Mouse (Mus musculus): ENCODE measurements around the gene Sptbn1. TPM values are rescaled to one million over a fixed set of nuclear protein-coding genes. Genes with fewer than 3 reads are reported as not detected.

The Sptbn1 gene
- polyA plus RNA-seq, 1 experiment from 2014 or later = 188 TPM

- H3K4me1 ChIP-seq (replicated peaks) = no peaks in the 10 kb centered on the region
- ATAC-seq (ENCODE audit: insufficient number of reproducible peaks, low FRiP score) = no peak
- H3K4me2 ChIP-seq = no peak overlapping the region
- H3K4me3 ChIP-seq = no peak overlapping the region
- no peak overlapping the region for H3K27ac ChIP-seq (ENCODE audit: poor library complexity, severe bottlenecking)
- WGBS = 86% methylated on average over 4 of the region's 4 CpGs
- no peaks in the 10 kb centered on the region for H3K9me3 ChIP-seq (replicated peaks)
- no peak overlapping the region for H3K9ac ChIP-seq
- no peaks in the 10 kb centered on the region for H3K27me3 ChIP-seq (replicated peaks)
- H3K36me3 ChIP-seq = peaks cover 97% of the 10 kb centered on the region
Measured at GRCm38 (mm10) chr11:30118038-30118437, 149.9 kb downstream of the Sptbn1 start.

- H3K36me3 ChIP-seq = peaks cover 94% of the 10 kb centered on the region
- no peaks in the 10 kb centered on the region for H3K27me3 ChIP-seq (replicated peaks)
- H3K9me3 ChIP-seq (replicated peaks) = no peaks in the 10 kb centered on the region
- H3K9ac ChIP-seq = no peak overlapping the region
- WGBS = 87% methylated on average over 2 of the region's 2 CpGs
- ATAC-seq (ENCODE audit: insufficient number of reproducible peaks, low FRiP score) = no peak
- no peak overlapping the region for H3K4me3 ChIP-seq
- no peak overlapping the region for H3K27ac ChIP-seq (ENCODE audit: poor library complexity, severe bottlenecking)
- H3K4me2 ChIP-seq = no peak overlapping the region
- H3K4me1 ChIP-seq (replicated peaks) = no peaks in the 10 kb centered on the region
Measured at GRCm38 (mm10) chr11:30113631-30114030, 154.3 kb downstream of the Sptbn1 start.

GRCm38 (mm10) chr11:30110634-30111033 is 157.3 kb downstream of the Sptbn1 start:
- Histone ChIP-seq H3K36me3 (peaks cover 86% of the 10 kb centered on the region), H3K27me3 (replicated peaks) (no peaks in the 10 kb centered on the region), H3K27ac (ENCODE audit: poor library complexity, severe bottlenecking) (no peak overlapping the region), H3K4me3 (no peak overlapping the region), H3K4me2 (no peak overlapping the region), H3K9ac (no peak overlapping the region), H3K9me3 (replicated peaks) (no peaks in the 10 kb centered on the region), H3K4me1 (replicated peaks) (no peaks in the 10 kb centered on the region)
- no peak for ATAC-seq (ENCODE audit: insufficient number of reproducible peaks, low FRiP score)
- WGBS = 81% methylated on average over 7 of the region's 7 CpGs

GRCm38 (mm10) chr11:30104177-30104576 is 163.8 kb downstream of the Sptbn1 start:
- H3K27ac ChIP-seq (ENCODE audit: poor library complexity, severe bottlenecking) = no peak overlapping the region
- no peak overlapping the region for H3K9ac ChIP-seq
- 92% methylated on average over 10 of the region's 10 CpGs for WGBS
- H3K4me3 ChIP-seq = no peak overlapping the region
- no peaks in the 10 kb centered on the region for H3K9me3 ChIP-seq (replicated peaks)
- no peaks in the 10 kb centered on the region for H3K27me3 ChIP-seq (replicated peaks)
- H3K4me2 ChIP-seq = no peak overlapping the region
- H3K4me1 ChIP-seq (replicated peaks) = no peaks in the 10 kb centered on the region
- H3K36me3 ChIP-seq = peaks cover 89% of the 10 kb centered on the region
- no peak for ATAC-seq (ENCODE audit: insufficient number of reproducible peaks, low FRiP score)

GRCm38 (mm10) chr11:30102594-30102993 is 165.4 kb downstream of the Sptbn1 start:
- no peak for ATAC-seq (ENCODE audit: insufficient number of reproducible peaks, low FRiP score)
- Histone ChIP-seq H3K27me3 (replicated peaks) (no peaks in the 10 kb centered on the region), H3K9ac (no peak overlapping the region), H3K4me3 (no peak overlapping the region), H3K9me3 (replicated peaks) (no peaks in the 10 kb centered on the region; the same call in 1 of the 2 replicates), H3K4me1 (replicated peaks) (no peaks in the 10 kb centered on the region), H3K27ac (ENCODE audit: poor library complexity, severe bottlenecking) (no peak overlapping the region), H3K4me2 (no peak overlapping the region), H3K36me3 (peaks cover 91% of the 10 kb centered on the region)
- WGBS = 75% methylated on average over 2 of the region's 2 CpGs

- no peak for ATAC-seq (ENCODE audit: insufficient number of reproducible peaks, low FRiP score)
- no peak overlapping the region for H3K27ac ChIP-seq (ENCODE audit: poor library complexity, severe bottlenecking)
- peaks cover 97% of the 10 kb centered on the region for H3K36me3 ChIP-seq
- H3K4me2 ChIP-seq = no peak overlapping the region
- no peak overlapping the region for H3K9ac ChIP-seq
- H3K4me1 ChIP-seq (replicated peaks) = no peaks in the 10 kb centered on the region
- no peaks in the 10 kb centered on the region for H3K27me3 ChIP-seq (replicated peaks)
- 93% methylated on average over 1 of the region's 1 CpGs for WGBS
- H3K9me3 ChIP-seq (replicated peaks) = no peaks in the 10 kb centered on the region; the same call in 1 of the 2 replicates
- no peak overlapping the region for H3K4me3 ChIP-seq
Measured at GRCm38 (mm10) chr11:30101796-30102195, 166.2 kb downstream of the Sptbn1 start.

GRCm38 (mm10) chr11:30101162-30101561 is 166.8 kb downstream of the Sptbn1 start:
- no peak overlapping the region for H3K4me2 ChIP-seq
- 91% methylated on average over 2 of the region's 2 CpGs for WGBS
- no peaks in the 10 kb centered on the region; the same call in 1 of the 2 replicates for H3K9me3 ChIP-seq (replicated peaks)
- peaks cover 96% of the 10 kb centered on the region for H3K36me3 ChIP-seq
- H3K27me3 ChIP-seq (replicated peaks) = no peaks in the 10 kb centered on the region
- no peak for ATAC-seq (ENCODE audit: insufficient number of reproducible peaks, low FRiP score)
- H3K9ac ChIP-seq = no peak overlapping the region
- H3K4me3 ChIP-seq = no peak overlapping the region
- H3K27ac ChIP-seq (ENCODE audit: poor library complexity, severe bottlenecking) = no peak overlapping the region
- H3K4me1 ChIP-seq (replicated peaks) = no peaks in the 10 kb centered on the region

GRCm38 (mm10) chr11:30099916-30100315 is 168.1 kb downstream of the Sptbn1 start:
- no peak overlapping the region for H3K9ac ChIP-seq
- no peak overlapping the region for H3K27ac ChIP-seq (ENCODE audit: poor library complexity, severe bottlenecking)
- whole genome bisulfite sequencing = 86% methylated on average over 6 of the region's 6 CpGs
- H3K4me2 ChIP-seq = no peak overlapping the region
- no peak for ATAC-seq (ENCODE audit: insufficient number of reproducible peaks, low FRiP score)
- no peak overlapping the region for H3K4me3 ChIP-seq
- no peaks in the 10 kb centered on the region for H3K4me1 ChIP-seq (replicated peaks)
- peaks cover 83% of the 10 kb centered on the region for H3K36me3 ChIP-seq
- H3K27me3 ChIP-seq (replicated peaks) = no peaks in the 10 kb centered on the region
- no peaks in the 10 kb centered on the region; the same call in 1 of the 2 replicates for H3K9me3 ChIP-seq (replicated peaks)

- H3K9ac ChIP-seq = no peak overlapping the region
- H3K4me1 ChIP-seq (replicated peaks) = no peaks in the 10 kb centered on the region
- WGBS = 53% methylated on average over 6 of the region's 6 CpGs
- no peak overlapping the region; the same call in 1 of the 2 replicates for H3K27ac ChIP-seq (ENCODE audit: poor library complexity, severe bottlenecking)
- H3K36me3 ChIP-seq = peaks cover 37% of the 10 kb centered on the region
- no peak overlapping the region for H3K4me2 ChIP-seq
- H3K4me3 ChIP-seq = no peak overlapping the region
- H3K27me3 ChIP-seq (replicated peaks) = no peaks in the 10 kb centered on the region
- no peaks in the 10 kb centered on the region; the same call in 1 of the 2 replicates for H3K9me3 ChIP-seq (replicated peaks)
- no peak for ATAC-seq (ENCODE audit: insufficient number of reproducible peaks, low FRiP score)
Measured at GRCm38 (mm10) chr11:30095212-30095773, 172.7 kb downstream of the Sptbn1 start.

- no peaks in the 10 kb centered on the region for H3K4me1 ChIP-seq (replicated peaks)
- H3K9me3 ChIP-seq (replicated peaks) = no peaks in the 10 kb centered on the region
- H3K4me3 ChIP-seq = no peak overlapping the region
- H3K36me3 ChIP-seq = peaks cover 6% of the 10 kb centered on the region
- no peaks in the 10 kb centered on the region for H3K27me3 ChIP-seq (replicated peaks)
- no peak for ATAC-seq (ENCODE audit: insufficient number of reproducible peaks, low FRiP score)
- WGBS = 37% methylated on average over 4 of the region's 4 CpGs
- H3K27ac ChIP-seq (ENCODE audit: poor library complexity, severe bottlenecking) = no peak overlapping the region
- H3K9ac ChIP-seq = no peak overlapping the region
- H3K4me2 ChIP-seq = no peak overlapping the region
Measured at GRCm38 (mm10) chr11:30091892-30092291, 176.1 kb downstream of the Sptbn1 start.

- H3K27ac ChIP-seq (ENCODE audit: poor library complexity, severe bottlenecking) = no peak overlapping the region
- peak; percentile 33; the same call in 1 of the 2 replicates for ATAC-seq (ENCODE audit: insufficient number of reproducible peaks, low FRiP score)
Measured at GRCm38 (mm10) chr11:30085114-30085513, 182.9 kb downstream of the Sptbn1 start.

GRCm38 (mm10) chr11:30057299-30057698 is 210.7 kb downstream of the Sptbn1 start:
- no peak for ATAC-seq (ENCODE audit: insufficient number of reproducible peaks, low FRiP score)
- Histone ChIP-seq H3K9me3 (replicated peaks) (no peaks in the 10 kb centered on the region), H3K27me3 (replicated peaks) (no peaks in the 10 kb centered on the region), H3K4me3 (no peak overlapping the region), H3K36me3 (no peaks in the 10 kb centered on the region), H3K9ac (no peak overlapping the region), H3K27ac (ENCODE audit: poor library complexity, severe bottlenecking) (no peak overlapping the region), H3K4me2 (0 out of 2 replicates have a peak overlapping the region, but pooled peaks have one; percentile 14), H3K4me1 (replicated peaks) (no peaks in the 10 kb centered on the region)
- WGBS = 45% methylated on average over 8 of the region's 8 CpGs

More at GRCm38 (mm10) chr11:30085114-30085513, 182.9 kb downstream of the Sptbn1 start:
- Histone ChIP-seq H3K36me3 (no peaks in the 10 kb centered on the region), H3K4me1 (replicated peaks) (peaks cover 13% of the 10 kb centered on the region), H3K4me3 (no peak overlapping the region), H3K9ac (no peak overlapping the region), H3K4me2 (no peak overlapping the region), H3K9me3 (replicated peaks) (no peaks in the 10 kb centered on the region), H3K27me3 (replicated peaks) (no peaks in the 10 kb centered on the region)

All from heart, embryonic 12.5 days (tissue).